Mouse (Mus musculus): Measurements from ENCODE around the gene Lcn12. TPM values are rescaled to one million over a fixed set of nuclear protein-coding genes. Genes with fewer than 3 reads are reported as not detected.

Lcn12 gene
- total RNA-seq, 2 experiments from 2014 or later = not detected

- intact Hi-C loops (cut with DNase I) = no loop called here
- no peak for DNase-seq
Measured at GRCm38 (mm10) chr2:25463630-25464029, 30.1 kb downstream of the Lcn12 start.

GRCm38 (mm10) chr2:25461407-25461806, 32.3 kb downstream of the Lcn12 start:
- intact Hi-C loops (cut with DNase I) = no loop called here
- DNase-seq = no peak

- DNase-seq = peak; percentile 92
- intact Hi-C loops (cut with DNase I) = no loop called here
Measured at GRCm38 (mm10) chr2:25460551-25461309, 33.0 kb downstream of the Lcn12 start, which contains the start of gene Paxx. Gene Paxx, minus strand, starts transcription at chr2:25461094.

GRCm38 (mm10) chr2:25460135-25460534, 33.6 kb downstream of the Lcn12 start:
- peak; percentile 56 for DNase-seq
- intact Hi-C loops (cut with DNase I) = no loop called here

- intact Hi-C loops (cut with DNase I) = no loop called here
- DNase-seq = peak; percentile 51
Measured at GRCm38 (mm10) chr2:25458911-25459310, 34.8 kb downstream of the Lcn12 start.

- no peak for DNase-seq
- intact Hi-C loops (cut with DNase I) = no loop called here
Measured at GRCm38 (mm10) chr2:25457022-25457896, 36.5 kb downstream of the Lcn12 start.

GRCm38 (mm10) chr2:25456205-25456953, 37.3 kb downstream of the Lcn12 start, which contains the start of gene Clic3:
Gene Clic3, plus strand, starts transcription at chr2:25456838.
- intact Hi-C loops (cut with DNase I) = no loop called here
- DNase-seq = no peak

- intact Hi-C loops (cut with DNase I) = no loop called here
- no peak for DNase-seq
Measured at GRCm38 (mm10) chr2:25452951-25453350, 40.8 kb downstream of the Lcn12 start.

GRCm38 (mm10) chr2:25450853-25451647, 42.7 kb downstream of the Lcn12 start:
- DNase-seq = no peak

GRCm38 (mm10) chr2:25442682-25443081, 51.0 kb downstream of the Lcn12 start:
- no peak for DNase-seq

More at GRCm38 (mm10) chr2:25450853-25451647, 42.7 kb downstream of the Lcn12 start:
- intact Hi-C loops (cut with DNase I) = no loop called here

GRCm38 (mm10) chr2:25441067-25441466, 52.6 kb downstream of the Lcn12 start:
- intact Hi-C loops (cut with DNase I) = no loop called here
- DNase-seq = no peak

More at GRCm38 (mm10) chr2:25442682-25443081, 51.0 kb downstream of the Lcn12 start:
- intact Hi-C loops (cut with DNase I) = no loop called here

Small RNA genes lying within 50 kb of the gene (microRNA-seq; reads per million reads assigned to microRNA genes)
- 8.4 reads per million, percentile 22 among the genes with 10 or more reads in this experiment for gene Mir3087

Other genes with a start within 250 kb of the Lcn12 start
- gene AL732309.1, start 247.0 kb downstream of the Lcn12 start, total RNA-seq (2021) = 1 to 10 TPM; 2.4 to 7.7 TPM
- 10 to 100 TPM; 26.4 to 26.8 TPM for gene Tmem203, start 238.5 kb downstream of the Lcn12 start, total RNA-seq (2021)
- gene Tprn, start 231.3 kb downstream of the Lcn12 start, total RNA-seq (2021) = 10 to 100 TPM; 15.4 to 16.2 TPM
- 10 to 100 TPM; 72.3 to 75.7 TPM for gene Ssna1, start 221.5 kb downstream of the Lcn12 start, total RNA-seq (2021)
- 100 to 1,000 TPM; 108 to 121 TPM for gene Anapc2, start 221.4 kb downstream of the Lcn12 start, total RNA-seq (2021)
- gene Tmem210, start 205.8 kb downstream of the Lcn12 start, total RNA-seq (2021) = not detected
- gene Lrrc26, start 204.0 kb downstream of the Lcn12 start, total RNA-seq (2021) = not detected
- 100 to 1,000 TPM; 163 to 186 TPM for gene Grin1, start 174.7 kb downstream of the Lcn12 start, total RNA-seq (2021)
- 10 to 100 TPM; 51.0 to 61.3 TPM for gene Man1b1, start 161.6 kb downstream of the Lcn12 start, total RNA-seq (2021)
- gene Dpp7, start 137.6 kb downstream of the Lcn12 start, total RNA-seq (2021) = 10 to 100 TPM; 23.0 to 27.3 TPM
- gene Uap1l1, start 128.2 kb downstream of the Lcn12 start, total RNA-seq (2021) = 1 to 10 TPM; 6.5 to 7.3 TPM
- 10 to 100 TPM; 11.7 to 11.8 TPM for gene Sapcd2, start 121.6 kb downstream of the Lcn12 start, total RNA-seq (2021)
- 1 to 10 TPM; 6.8 to 7.2 TPM for gene Entpd2, start 98.0 kb downstream of the Lcn12 start, total RNA-seq (2021)
- 100 to 1,000 TPM; 478 to 490 TPM for gene Npdc1, start 94.6 kb downstream of the Lcn12 start, total RNA-seq (2021)
- gene Fut7, start 70.6 kb downstream of the Lcn12 start, total RNA-seq (2021) = under 1 TPM in 1 of 2 experiments, not detected in 1; 0.16 TPM
- 10 to 100 TPM; 78.4 to 99.2 TPM for gene Abca2, start 65.2 kb downstream of the Lcn12 start, total RNA-seq (2021)
- gene Clic3, start 37.1 kb downstream of the Lcn12 start, total RNA-seq (2021) = under 1 TPM in 1 of 2 experiments, not detected in 1; 0.52 TPM
- 10 to 100 TPM; 83.1 to 92.4 TPM for gene Paxx, start 32.8 kb downstream of the Lcn12 start, total RNA-seq (2021)
- 100 to 1,000 TPM; 665 to 881 TPM for gene Ptgds, start 23.9 kb downstream of the Lcn12 start, total RNA-seq (2021)
- 100 to 1,000 TPM; 117 TPM for gene Fbxw5, start 6.8 kb upstream of the Lcn12 start, total RNA-seq (2021)
- 1 to 10 TPM in 1 of 2 experiments, under 1 TPM in 1; 0.98 to 1.3 TPM for gene C8g, start 7.8 kb upstream of the Lcn12 start, total RNA-seq (2021)
- 1 to 10 TPM; 7.5 to 8.6 TPM for gene Traf2, start 53.0 kb upstream of the Lcn12 start, total RNA-seq (2021)
- gene Edf1, start 63.9 kb upstream of the Lcn12 start, total RNA-seq (2021) = 100 to 1,000 TPM; 154 to 155 TPM
- gene Mamdc4, start 80.9 kb upstream of the Lcn12 start, total RNA-seq (2021) = 1 to 10 TPM; 1.8 to 2.9 TPM
- gene Phpt1, start 81.3 kb upstream of the Lcn12 start, total RNA-seq (2021) = 10 to 100 TPM; 77.1 to 79.5 TPM
- gene Ajm1, start 87.8 kb upstream of the Lcn12 start, total RNA-seq (2021) = 10 to 100 TPM; 49.0 to 59.4 TPM
- 10 to 100 TPM; 85.9 to 87.1 TPM for gene Rabl6, start 114.6 kb upstream of the Lcn12 start, total RNA-seq (2021)
- not detected for gene Ccdc183, start 123.8 kb upstream of the Lcn12 start, total RNA-seq (2021)
- 10 to 100 TPM; 21.7 to 27.1 TPM for gene Tmem141, start 128.1 kb upstream of the Lcn12 start, total RNA-seq (2021)
- 1 to 10 TPM; 1.0 to 1.6 TPM for gene Fcna, start 134.1 kb upstream of the Lcn12 start, total RNA-seq (2021)
- gene Lcn8, start 159.2 kb upstream of the Lcn12 start, total RNA-seq (2021) = not detected
- not detected for gene Lcn5, start 164.0 kb upstream of the Lcn12 start, total RNA-seq (2021)
- not detected for gene Lcn6, start 182.9 kb upstream of the Lcn12 start, total RNA-seq (2021)
- gene Lcn10, start 188.8 kb upstream of the Lcn12 start, total RNA-seq (2021) = not detected
- gene Obp2a, start 206.1 kb upstream of the Lcn12 start, total RNA-seq (2021) = not detected
- gene Bmyc, start 212.8 kb upstream of the Lcn12 start, total RNA-seq (2021) = 10 to 100 TPM; 75.2 to 76.6 TPM
- gene Obp2b, start 243.1 kb upstream of the Lcn12 start, total RNA-seq (2021) = not detected

Data from left cerebral cortex, postnatal 4 days (tissue).